Mouse (Mus musculus): ENCODE measurements around the gene Syn2.

Gene Syn2

GRCm38 (mm10) chr6:115291823-115292222, 157.1 kb downstream of the Syn2 start:
- DNase-seq (ENCODE audit: low spot score), result no peak

GRCm38 (mm10) chr6:115292621-115293020, 157.9 kb downstream of the Syn2 start:
- no peak for DNase-seq (ENCODE audit: low spot score)

- DNase-seq (ENCODE audit: low spot score), result no peak
Observed at GRCm38 (mm10) chr6:115293877-115294276, 159.2 kb downstream of the Syn2 start.

- no peak for DNase-seq (ENCODE audit: low spot score)
Observed at GRCm38 (mm10) chr6:115307134-115307533, 172.4 kb downstream of the Syn2 start.

GRCm38 (mm10) chr6:115312780-115313179, 178.1 kb downstream of the Syn2 start:
- DNase-seq (ENCODE audit: low spot score), result no peak

- peak; percentile 51 for DNase-seq (ENCODE audit: low spot score)
Observed at GRCm38 (mm10) chr6:115313235-115313738, 178.6 kb downstream of the Syn2 start.

- DNase-seq (ENCODE audit: low spot score), result no peak
Observed at GRCm38 (mm10) chr6:115313910-115314309, 179.2 kb downstream of the Syn2 start.

GRCm38 (mm10) chr6:115315770-115316169, 181.1 kb downstream of the Syn2 start:
- no peak for DNase-seq (ENCODE audit: low spot score)

GRCm38 (mm10) chr6:115316811-115317221, 182.1 kb downstream of the Syn2 start:
- no peak for DNase-seq (ENCODE audit: low spot score)

GRCm38 (mm10) chr6:115318811-115319210, 184.1 kb downstream of the Syn2 start:
- DNase-seq (ENCODE audit: low spot score), result no peak

- no peak for DNase-seq (ENCODE audit: low spot score)
Observed at GRCm38 (mm10) chr6:115319686-115320085, 185.0 kb downstream of the Syn2 start.

- DNase-seq (ENCODE audit: low spot score), result no peak
Observed at GRCm38 (mm10) chr6:115320927-115321714, 186.4 kb downstream of the Syn2 start.

GRCm38 (mm10) chr6:115321883-115322351, 187.2 kb downstream of the Syn2 start:
- peak; percentile 34 for DNase-seq (ENCODE audit: low spot score)

GRCm38 (mm10) chr6:115322956-115323355, 188.3 kb downstream of the Syn2 start:
- DNase-seq (ENCODE audit: low spot score), result no peak

- DNase-seq (ENCODE audit: low spot score), result no peak
Observed at GRCm38 (mm10) chr6:115330964-115331363, 196.3 kb downstream of the Syn2 start.

All from left cerebral cortex, adult 11 months (tissue).